Mouse (Mus musculus): Measurements from ENCODE around the gene Aurkaip1. TPM values are rescaled to one million over a fixed set of nuclear protein-coding genes. Genes with fewer than 3 reads are reported as not detected.
"Not testable (repeated sequence)": the region's sequence is repeated elsewhere in the genome, so short reads cannot be mapped to it uniquely, and the experiment has no call there.

The Aurkaip1 gene
- total RNA-seq (2021): 100 to 1,000 TPM; 142 to 164 TPM
- long read RNA-seq, experiment 1, transcript Aurkaip1-201 (4 exons, 1,159 nt): major isoform, 32 of 50 reads
- long read RNA-seq, experiment 1, transcript Aurkaip1-203 (3 exons, 1,029 nt): minor isoform, 8 of 50 reads
- long read RNA-seq, experiment 1, partial matches to known transcripts: 2 of 50 reads
- long read RNA-seq, experiment 1, other reads (novel, unspliced or antisense): 7 of 50 reads
- long read RNA-seq, experiment 2, transcript Aurkaip1-203 (3 exons, 1,029 nt): minor isoform, 26 of 215 reads
- long read RNA-seq, experiment 2, transcript Aurkaip1-201 (4 exons, 1,159 nt): major isoform, 155 of 215 reads
- long read RNA-seq, experiment 2, partial matches to known transcripts: 10 of 215 reads
- long read RNA-seq, experiment 2, other reads (novel, unspliced or antisense): 20 of 215 reads

DNA sequence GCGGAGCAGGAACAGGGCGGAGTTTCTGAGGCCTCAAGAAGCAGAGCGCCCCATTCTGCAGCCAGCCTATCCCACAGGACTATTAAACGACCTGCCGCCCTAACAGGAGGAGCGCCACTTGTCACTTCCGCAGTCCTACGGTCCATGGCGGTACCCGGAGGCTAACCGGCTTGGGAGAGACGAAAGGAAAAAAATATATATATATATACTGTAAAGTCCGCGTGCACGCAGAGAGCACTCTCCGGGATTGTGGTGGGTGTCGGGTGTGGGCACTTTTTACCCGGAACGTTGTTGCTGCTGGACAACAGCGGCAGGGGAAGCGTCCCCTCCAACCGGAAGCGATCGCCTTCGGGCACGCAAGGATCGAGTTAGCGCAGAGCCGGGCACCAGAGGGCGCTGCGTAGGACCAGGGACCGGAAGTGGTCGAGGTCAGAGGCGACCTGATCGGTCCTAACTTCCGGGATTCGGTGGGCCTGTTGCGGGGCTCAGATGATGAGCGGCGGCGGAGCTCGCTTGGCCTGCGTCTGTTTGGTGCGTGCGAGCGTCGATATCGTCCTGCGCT, at the start of gene Aurkaip1:
TSS of gene Aurkaip1 (plus strand) at position 68 of the 562 bp plus-strand sequence.
- DNase-seq (ENCODE audit: low spot score in 2 of 2): peak; percentile 90 to 97

- DNase-seq (ENCODE audit: low spot score in 2 of 2): no peak
Observed at GRCm38 (mm10) chr4:155783486-155784080, 47.5 kb upstream of the Aurkaip1 start.

DNA sequence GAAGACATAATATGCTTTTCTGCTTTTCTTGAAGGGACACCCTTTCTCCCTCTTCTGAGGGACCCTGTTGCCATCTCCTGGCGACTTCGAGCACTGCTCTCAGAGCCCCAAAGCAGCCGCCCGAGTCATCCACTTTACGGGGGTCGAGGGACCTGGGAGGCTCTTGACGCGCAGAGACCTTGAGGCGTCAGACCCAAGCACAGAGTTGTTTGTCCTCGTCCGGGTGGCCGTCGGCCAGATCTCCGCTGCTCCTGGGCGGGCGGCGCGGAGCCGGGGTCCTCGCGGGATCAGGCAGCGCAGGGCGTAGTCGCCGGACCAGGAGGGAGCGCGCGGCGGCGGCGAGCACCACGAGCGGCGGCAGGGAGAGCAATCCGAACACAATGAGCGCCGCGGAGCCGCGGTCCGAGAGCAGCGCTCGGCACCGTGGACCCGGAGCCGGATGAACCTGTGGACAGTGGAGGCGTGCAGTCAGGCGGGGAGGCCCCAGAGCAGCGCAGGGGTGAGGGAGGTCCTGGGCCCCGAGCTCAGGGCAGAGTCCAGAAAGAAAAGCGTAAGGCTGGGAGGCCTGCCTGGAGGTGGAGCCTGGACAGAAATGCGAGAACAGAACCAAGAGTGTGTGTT, 46.9 kb upstream of the Aurkaip1 start:
- DNase-seq (ENCODE audit: low spot score in 2 of 2): peak; percentile 68 to 74

GRCm38 (mm10) chr4:155785246-155785645, 45.8 kb upstream of the Aurkaip1 start:
- no peak for DNase-seq (ENCODE audit: low spot score in 2 of 2)

GRCm38 (mm10) chr4:155785819-155786218, 45.3 kb upstream of the Aurkaip1 start, which contains the start of gene Tmem88b:
Gene Tmem88b (minus strand): TSS chr4:155785874.
- no peak for DNase-seq (ENCODE audit: low spot score in 2 of 2)

GRCm38 (mm10) chr4:155788300-155788699, 42.8 kb upstream of the Aurkaip1 start:
- DNase-seq (ENCODE audit: low spot score in 2 of 2): no peak

DNA sequence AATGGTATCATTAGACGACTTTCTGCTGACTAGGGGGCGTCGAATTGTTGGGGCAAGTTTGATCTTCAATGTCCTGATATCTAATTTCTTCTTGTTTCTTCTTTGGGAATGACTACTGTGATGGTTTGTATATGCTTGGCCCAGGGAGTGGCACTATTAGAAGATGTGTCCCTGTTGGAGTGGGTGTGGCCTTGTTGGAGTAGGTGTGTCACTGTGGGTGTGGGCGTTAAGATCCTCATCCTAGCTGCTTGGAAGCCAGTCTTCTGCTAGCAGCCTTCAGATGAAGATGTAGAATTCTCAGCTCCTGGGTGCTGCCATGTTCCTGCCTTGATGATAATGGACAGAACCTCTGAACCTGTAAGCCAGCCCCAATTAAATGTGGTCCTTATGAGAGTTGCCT, 42.2 kb upstream of the Aurkaip1 start:
- not testable (repeated sequence) for DNase-seq (ENCODE audit: low spot score in 2 of 2)

DNA sequence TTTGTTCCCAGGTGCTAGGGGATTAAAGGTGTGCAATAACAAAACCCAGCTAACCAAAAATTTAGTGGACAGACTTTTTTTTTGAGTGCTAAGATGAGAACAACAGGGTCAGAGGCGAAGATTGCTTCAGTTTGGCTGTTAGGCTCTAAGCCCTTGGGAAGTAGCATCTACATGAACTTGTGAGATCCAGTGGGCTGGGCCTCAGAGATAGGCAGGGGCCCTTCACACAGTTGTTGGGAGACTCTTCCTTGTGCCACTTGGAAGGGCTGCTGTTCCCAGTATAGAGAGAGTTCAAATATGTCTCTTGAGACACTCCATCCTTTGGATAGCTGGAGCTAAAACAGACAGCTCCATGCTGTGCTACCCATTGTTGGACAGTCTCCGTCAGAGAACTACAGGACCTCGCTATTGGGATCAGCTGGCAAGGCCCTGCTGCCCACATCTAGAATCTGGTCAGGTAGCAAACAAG, 41.0 kb upstream of the Aurkaip1 start, which contains the start of gene Ankrd65:
TSS of gene Ankrd65 (plus strand) at position 419 of the 469 bp plus-strand sequence.
- DNase-seq (ENCODE audit: low spot score in 2 of 2): no peak

DNA sequence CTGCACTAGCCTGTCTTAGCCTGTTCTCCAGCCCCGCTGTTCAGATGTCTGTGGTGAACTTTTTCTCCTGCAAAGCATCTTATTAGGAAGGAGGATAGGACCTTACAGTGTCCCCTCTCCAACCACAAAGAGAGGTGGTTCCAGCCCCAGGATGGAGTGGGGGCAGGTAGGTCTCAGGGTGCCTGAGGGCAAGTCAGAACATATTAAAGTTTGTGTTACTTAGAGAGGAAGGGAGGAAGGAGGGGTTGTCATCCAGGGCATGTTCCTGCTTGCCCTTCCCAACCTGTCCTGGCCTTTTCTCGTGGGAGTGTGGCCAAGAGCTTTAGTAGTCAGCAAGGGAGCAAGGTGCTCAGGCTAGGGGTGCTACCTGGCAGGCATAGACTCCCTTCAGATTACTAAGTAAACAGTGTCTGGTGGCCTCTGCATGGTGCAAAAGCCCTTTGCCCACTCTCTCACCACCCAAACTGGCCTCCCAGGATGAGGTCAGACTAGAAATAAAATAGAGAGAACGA, 40.4 kb upstream of the Aurkaip1 start:
- DNase-seq (ENCODE audit: low spot score in 2 of 2): no peak

DNA sequence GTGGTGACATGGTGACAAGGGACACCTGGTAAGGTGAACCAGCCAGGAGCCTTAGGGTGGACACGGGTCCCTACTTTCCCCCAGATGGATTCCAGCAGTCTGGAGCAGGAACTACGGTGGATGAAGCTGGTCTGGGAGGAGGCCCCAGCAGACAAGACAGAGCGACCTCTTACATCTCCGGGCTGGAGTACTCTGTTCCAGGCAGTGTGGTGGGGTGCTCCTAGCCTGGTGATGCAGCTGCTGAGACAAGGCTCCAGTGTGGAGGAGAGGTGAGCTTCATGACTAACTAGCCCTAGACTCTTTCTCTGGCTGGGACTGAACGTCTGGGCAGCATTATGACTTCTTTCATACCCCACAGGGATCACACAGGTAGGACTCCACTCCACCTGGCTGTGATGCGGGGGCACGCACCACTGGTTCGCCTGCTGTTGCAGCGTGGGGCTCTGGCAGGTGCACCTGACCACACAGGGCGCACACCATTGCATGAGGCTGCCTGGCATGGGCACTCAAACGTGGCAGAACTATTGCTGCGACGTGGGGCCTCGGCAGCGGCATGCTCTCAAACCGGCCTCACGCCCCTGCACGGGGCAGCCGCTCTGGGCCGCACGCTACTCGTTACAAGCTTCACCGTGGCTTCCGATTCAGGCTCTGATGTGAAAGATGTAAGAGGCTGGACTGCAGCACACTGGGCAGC, 39.7 kb upstream of the Aurkaip1 start:
- no peak for DNase-seq (ENCODE audit: low spot score in 2 of 2)

DNA sequence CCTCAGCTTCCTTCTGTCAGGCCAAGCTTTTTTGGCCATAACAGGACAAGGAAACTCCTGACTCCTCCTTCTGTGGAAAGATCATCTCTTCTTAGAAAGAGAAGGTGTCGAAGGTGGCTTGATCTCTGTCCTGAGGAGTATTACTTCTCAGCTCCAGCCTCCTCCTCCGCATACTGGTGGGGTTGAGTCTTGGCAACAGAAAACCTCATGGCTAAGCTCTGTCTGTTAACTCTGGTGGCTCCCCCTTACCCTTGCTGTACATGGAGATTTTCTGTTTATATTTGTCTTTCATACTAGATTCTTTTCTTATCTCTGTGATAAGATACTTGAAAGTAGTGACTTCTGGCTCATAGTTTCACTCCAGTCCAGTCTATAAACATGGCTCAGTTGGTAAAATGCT, 37.3 kb upstream of the Aurkaip1 start:
- DNase-seq (ENCODE audit: low spot score in 2 of 2): no peak

- no peak for DNase-seq (ENCODE audit: low spot score in 2 of 2)
Observed at GRCm38 (mm10) chr4:155802075-155802474, 29.0 kb upstream of the Aurkaip1 start.

- DNase-seq (ENCODE audit: low spot score in 2 of 2): no peak
Observed at GRCm38 (mm10) chr4:155802741-155803339, 28.2 kb upstream of the Aurkaip1 start, which contains the start of gene Mrpl20. Gene Mrpl20 (plus strand): TSS chr4:155802878.

DNA sequence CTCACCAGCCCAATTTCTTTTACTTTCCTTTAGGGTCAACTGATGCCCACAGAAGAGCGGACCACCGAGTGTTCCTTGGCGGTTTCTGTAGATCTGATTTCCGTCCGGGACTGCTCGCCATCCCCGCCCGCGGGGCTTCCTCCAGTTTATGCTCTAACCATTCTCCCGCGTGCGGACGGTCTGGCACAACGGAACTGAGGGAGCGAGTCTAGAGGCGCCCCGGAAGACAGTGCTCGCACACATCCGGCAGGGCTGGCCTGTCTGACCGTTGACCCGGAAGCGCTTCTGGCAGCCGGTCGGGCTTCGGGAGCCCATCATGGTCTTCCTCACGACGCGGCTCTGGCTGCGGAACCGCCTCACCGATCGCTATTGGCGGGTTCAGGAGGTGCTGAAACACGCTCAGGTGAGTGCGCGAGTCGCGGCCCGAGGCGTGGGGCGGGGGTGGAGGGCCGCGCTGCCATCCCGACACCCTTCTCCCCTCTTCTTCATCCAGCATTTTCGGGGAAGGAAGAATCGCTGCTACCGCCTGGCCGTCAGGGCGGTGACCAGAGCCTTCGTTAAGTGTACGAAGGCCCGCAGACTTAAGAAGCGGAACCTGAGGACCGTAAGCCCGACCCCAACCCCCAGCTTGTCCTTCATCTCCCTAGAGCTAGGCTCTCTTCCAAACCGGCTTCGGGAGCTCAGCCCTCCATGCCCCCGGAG, 27.6 kb upstream of the Aurkaip1 start:
- peak; percentile 97 to 98 for DNase-seq (ENCODE audit: low spot score in 2 of 2)

- DNase-seq (ENCODE audit: low spot score in 2 of 2): no peak
Observed at GRCm38 (mm10) chr4:155807841-155808240, 23.2 kb upstream of the Aurkaip1 start.

DNA sequence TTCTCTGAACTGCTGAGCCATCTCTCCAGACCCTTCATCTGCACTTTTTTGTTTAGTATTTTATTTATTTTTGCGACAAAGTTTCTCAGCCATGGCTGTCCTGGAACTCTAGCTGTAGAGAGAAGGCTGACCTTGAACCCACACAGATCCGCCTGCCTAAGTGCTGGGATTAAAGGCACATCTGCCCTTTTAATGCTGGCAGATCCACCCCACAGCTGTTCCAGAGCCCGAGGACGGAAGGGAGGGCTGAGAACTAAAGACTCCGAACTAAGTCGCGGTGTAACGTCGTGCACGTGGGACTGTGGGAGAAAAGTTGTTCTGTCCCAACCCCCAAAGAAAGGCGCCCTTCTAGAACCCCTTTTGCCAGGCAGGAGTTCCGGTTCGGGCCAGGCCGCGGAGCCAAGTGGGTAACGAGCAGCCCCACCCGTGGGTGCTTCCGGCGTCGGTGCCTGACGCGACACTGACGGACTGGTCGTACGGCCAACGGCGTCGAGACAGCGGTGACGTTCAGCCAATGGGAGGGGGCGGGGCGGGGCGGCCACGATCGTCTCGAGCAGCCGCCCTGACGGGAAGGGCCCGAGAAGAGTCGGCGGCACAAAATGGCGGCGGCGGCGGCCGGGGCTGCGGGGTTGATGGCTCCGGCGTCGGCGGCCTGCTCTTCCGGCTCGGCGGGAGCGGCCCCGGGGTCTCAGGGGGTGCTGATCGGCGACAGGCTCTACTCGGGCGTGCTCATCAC, 19.0 kb upstream of the Aurkaip1 start, which contains the start of gene Ccnl2:
TSS of gene Ccnl2 (plus strand) at position 561 of the 736 bp plus-strand sequence.
- peak; percentile 84 to 85 for DNase-seq (ENCODE audit: low spot score in 2 of 2)

- no peak for DNase-seq (ENCODE audit: low spot score in 2 of 2)
Observed at GRCm38 (mm10) chr4:155812665-155813181, 18.3 kb upstream of the Aurkaip1 start.

- no peak for DNase-seq (ENCODE audit: low spot score in 2 of 2)
Observed at GRCm38 (mm10) chr4:155817533-155817932, 13.5 kb upstream of the Aurkaip1 start.

Measured in adrenal gland, adult 18-20 months (tissue).